Mouse (Mus musculus): ENCODE measurements around the gene F830045P16Rik.

DNA sequence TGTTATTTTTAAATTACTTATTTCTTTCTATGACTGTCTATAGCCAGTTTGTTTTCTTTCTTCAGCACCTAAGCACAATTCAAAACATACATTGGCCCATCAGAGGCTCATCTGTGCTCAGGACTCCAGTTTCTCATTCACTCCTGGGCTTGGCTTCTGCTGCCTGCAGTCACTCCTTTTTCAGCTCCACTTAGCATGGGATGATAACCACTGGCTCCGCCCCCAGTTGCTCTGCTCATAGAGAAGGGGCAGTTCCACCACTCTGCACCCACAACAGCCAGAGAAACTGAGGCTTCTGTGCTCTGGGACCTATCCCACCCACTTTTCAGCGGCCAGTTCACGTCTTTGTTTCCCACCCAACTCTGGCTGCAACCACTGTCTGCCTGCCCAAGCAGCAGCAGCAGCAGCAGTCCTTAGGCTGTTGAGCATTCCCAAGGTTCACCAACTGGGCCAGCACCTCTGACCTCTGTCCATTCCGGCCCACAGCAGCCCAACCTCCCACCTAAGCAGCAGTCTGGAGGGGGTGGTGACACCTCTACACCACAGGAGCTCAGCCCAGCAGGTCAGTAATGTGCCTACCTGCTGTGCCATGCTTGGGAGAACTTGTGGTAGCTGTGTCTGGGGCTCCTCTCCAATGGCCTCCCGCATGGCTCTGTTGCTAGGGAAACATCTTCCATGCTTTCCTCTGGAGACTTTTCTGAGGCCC, 1.4 kb downstream of the F830045P16Rik start:
- no peak for TF ChIP-seq NRF1 (IDR thresholded peaks at IDR 0.05; ENCODE audit: low read depth, low read length)
- no peak for TF ChIP-seq E2F4 (IDR thresholded peaks at IDR 0.05; ENCODE audit: insufficient replicate concordance, low read depth, low read length)
- no peak for TF ChIP-seq TCF12 (IDR thresholded peaks at IDR 0.05; ENCODE audit: low read depth, low read length)
- TF ChIP-seq CTCF (conservative IDR thresholded peaks at IDR 0.05 in 1 of 2, IDR thresholded peaks at IDR 0.05 in 1 of 2; ENCODE audit: low read depth in 2 of 2, low read length in 2 of 2) = no peak
- TF ChIP-seq POLR2AphosphoS2 (IDR thresholded peaks at IDR 0.05; ENCODE audit: low read depth, low read length) = no peak
- no peak for TF ChIP-seq USF1 (IDR thresholded peaks at IDR 0.05; ENCODE audit: low read depth, low read length)
- no peak for TF ChIP-seq TBP (conservative IDR thresholded peaks at IDR 0.05; ENCODE audit: low read depth, low read length)
- no peak for TF ChIP-seq CHD1 (IDR thresholded peaks at IDR 0.05; ENCODE audit: low read depth, low read length)
- no peak for TF ChIP-seq JUND (conservative IDR thresholded peaks at IDR 0.05; ENCODE audit: low read depth, low read length)
- no peak for TF ChIP-seq HCFC1 (IDR thresholded peaks at IDR 0.05; ENCODE audit: low read depth, low read length)
- TF ChIP-seq UBTF (IDR thresholded peaks at IDR 0.05; ENCODE audit: low read depth, low read length) = no peak
- no peak for TF ChIP-seq POLR2A (IDR thresholded peaks at IDR 0.05; ENCODE audit: low read depth, low read length)
- no peak for TF ChIP-seq EP300 (IDR thresholded peaks at IDR 0.05; ENCODE audit: low read length)
- no peak for TF ChIP-seq NELFE (IDR thresholded peaks at IDR 0.05; ENCODE audit: low read depth, low read length)
